Mouse (Mus musculus) MEL (cell line): ENCODE results near the gene Ccdc57. TPM values are rescaled to one million over a fixed set of nuclear protein-coding genes. Genes with fewer than 3 reads are reported as not detected.

Experiments used
- DNase-seq: peaks from one replicate; pipeline ENCODE4 v3.0.0; 2011; ENCODE audit warnings: low read depth, low spot score
- H3K27ac ChIP-seq: 2 replicates; pipeline ENCODE4 v1.5.1; 2012; ENCODE audit warnings: low read depth, mild to moderate bottlenecking, control low read depth, low read length, moderate library complexity; ENCODE audit not compliant: control insufficient read depth
- H3K27me3 ChIP-seq, 2 experiments: fragments of 150-350 bp in 1 of 2; sonication (generic) in 1 of 2; 2 replicates each; pipeline ENCODE4 v1.6.1; 2012; ENCODE audit warnings: low read length in 2 of 2, mild to moderate bottlenecking in 2 of 2, improper control_type of control experiment in 1 of 2, moderate library complexity in 1 of 2; ENCODE audit not compliant: insufficient read depth in 2 of 2, control insufficient read depth in 1 of 2
- H3K36me3 ChIP-seq, 2 experiments: 2 replicates each; pipeline ENCODE4 v1.6.1; 2012 to 2014; ENCODE audit warnings: low read length in 2 of 2, improper control_type of control experiment in 1 of 2, inconsistent platforms in 1 of 2, mild to moderate bottlenecking in 1 of 2; ENCODE audit not compliant: insufficient read depth in 2 of 2, control insufficient read depth in 1 of 2
- H3K4me1 ChIP-seq, 2 experiments: fragments of 150-350 bp in 1 of 2; sonication (generic) in 1 of 2; 2 replicates each; pipeline ENCODE4 v1.6.1; 2012; ENCODE audit warnings: low read length in 2 of 2, improper control_type of control experiment in 1 of 2, mild to moderate bottlenecking in 1 of 2; ENCODE audit not compliant: insufficient read depth in 2 of 2, control insufficient read depth in 1 of 2
- H3K4me3 ChIP-seq, 2 experiments: fragments of 150-350 bp in 1 of 2; sonication (generic) in 1 of 2; 2 replicates each; pipeline ENCODE4 v1.5.1; 2012; ENCODE audit warnings: low read depth in 2 of 2, low read length in 2 of 2, mild to moderate bottlenecking in 2 of 2, moderate library complexity in 2 of 2, control low read depth in 1 of 2, improper control_type of control experiment in 1 of 2; ENCODE audit not compliant: control insufficient read depth in 1 of 2, insufficient read depth in 1 of 2
- H3K79me2 ChIP-seq: 2 replicates; pipeline ENCODE4 v1.6.1; 2012; ENCODE audit warnings: mild to moderate bottlenecking, low read length, moderate library complexity; ENCODE audit not compliant: control insufficient read depth, poor library complexity, insufficient read depth
- H3K9ac ChIP-seq: 2 replicates; pipeline ENCODE4 v1.6.1; 2012; ENCODE audit warnings: low read depth, mild to moderate bottlenecking, control low read depth, low read length, moderate library complexity; ENCODE audit not compliant: control insufficient read depth, poor library complexity, severe bottlenecking
- H3K9me3 ChIP-seq: fragments of 150-350 bp; sonication (generic); replicated peaks from 2 replicates; pipeline ENCODE4 v1.6.1; 2012; ENCODE audit warnings: mild to moderate bottlenecking, low read length, improper control_type of control experiment, moderate library complexity; ENCODE audit not compliant: insufficient read depth
- BHLHE40 ChIP-seq: IDR thresholded peaks from 2 replicates; pipeline ENCODE4 v1.6.1; 2012; ENCODE audit warnings: low read depth, mild to moderate bottlenecking, inconsistent platforms, low read length, improper control_type of control experiment, borderline replicate concordance
- CHD1 ChIP-seq: IDR thresholded peaks from 2 replicates; pipeline ENCODE4 v1.6.1; 2012; ENCODE audit warnings: low read depth, mild to moderate bottlenecking, inconsistent platforms, low read length, improper control_type of control experiment
- CHD2 ChIP-seq: IDR thresholded peaks from 2 replicates; pipeline ENCODE4 v1.6.1; 2011; ENCODE audit warnings: low read length, improper control_type of control experiment
- CTCF ChIP-seq, 3 experiments: IDR thresholded peaks in 2 of 3; conservative IDR thresholded peaks in 1 of 3; 2 replicates each; pipeline ENCODE4 v1.5.1; 2011 to 2012; ENCODE audit warnings: low read length in 3 of 3, low read depth in 2 of 3, mild to moderate bottlenecking in 2 of 3, improper control_type of control experiment in 1 of 3, inconsistent platforms in 1 of 3, mixed read lengths in 1 of 3, moderate library complexity in 1 of 3; ENCODE audit not compliant: control insufficient read depth in 1 of 3, insufficient read depth in 1 of 3, poor library complexity in 1 of 3, severe bottlenecking in 1 of 3
- ELF1 ChIP-seq: IDR thresholded peaks from 2 replicates; pipeline ENCODE4 v1.6.1; 2014; ENCODE audit warnings: low read depth, mild to moderate bottlenecking, inconsistent platforms, low read length, improper control_type of control experiment, moderate library complexity
- EP300 ChIP-seq, 2 experiments: IDR thresholded peaks; 2 replicates each; pipeline ENCODE4 v1.6.1; 2011; ENCODE audit warnings: improper control_type of control experiment in 2 of 2, low read length in 2 of 2, low read depth in 1 of 2, mild to moderate bottlenecking in 1 of 2
- ETS1 ChIP-seq: IDR thresholded peaks from 2 replicates; pipeline ENCODE4 v1.6.1; 2012; ENCODE audit warnings: low read depth, mild to moderate bottlenecking, inconsistent platforms, low read length, improper control_type of control experiment, moderate library complexity
- GABPA ChIP-seq: IDR thresholded peaks from 2 replicates; pipeline ENCODE4 v1.6.1; 2012; ENCODE audit warnings: low read depth, mild to moderate bottlenecking, inconsistent platforms, low read length, improper control_type of control experiment, moderate library complexity
- GATA1 ChIP-seq: IDR thresholded peaks from 2 replicates; pipeline ENCODE4 v1.6.1; 2011; ENCODE audit warnings: low read depth, low read length, improper control_type of control experiment
- HCFC1 ChIP-seq: IDR thresholded peaks from 2 replicates; pipeline ENCODE4 v1.6.1; 2012; ENCODE audit warnings: low read depth, mild to moderate bottlenecking, inconsistent platforms, low read length, improper control_type of control experiment, moderate library complexity
- JUND ChIP-seq: IDR thresholded peaks from 2 replicates; pipeline ENCODE4 v1.6.1; 2011; ENCODE audit warnings: low read depth, mild to moderate bottlenecking, improper control_type of control experiment, low read length
- KAT2A ChIP-seq: conservative IDR thresholded peaks from 2 replicates; pipeline ENCODE4 v1.6.1; 2012; ENCODE audit warnings: low read depth, low read length, improper control_type of control experiment, inconsistent platforms
- MAFK ChIP-seq: IDR thresholded peaks from 2 replicates; pipeline ENCODE4 v1.6.1; 2011; ENCODE audit warnings: low read depth, mild to moderate bottlenecking, low read length, improper control_type of control experiment, borderline replicate concordance
- MAX ChIP-seq: IDR thresholded peaks from 2 replicates; pipeline ENCODE4 v1.6.1; 2011; ENCODE audit warnings: low read length, improper control_type of control experiment
- MAZ ChIP-seq: IDR thresholded peaks from 2 replicates; pipeline ENCODE4 v1.6.1; 2012; ENCODE audit warnings: low read depth, mild to moderate bottlenecking, inconsistent platforms, low read length, improper control_type of control experiment
- MEF2A ChIP-seq: IDR thresholded peaks from 2 replicates; pipeline ENCODE4 v1.6.1; 2014; ENCODE audit warnings: low read depth, mild to moderate bottlenecking, inconsistent platforms, low read length, improper control_type of control experiment; ENCODE audit not compliant: poor library complexity, insufficient replicate concordance, severe bottlenecking; ENCODE audit errors: extremely low read depth
- MXI1 ChIP-seq: IDR thresholded peaks from 2 replicates; pipeline ENCODE4 v1.6.1; 2011; ENCODE audit warnings: mild to moderate bottlenecking, low read depth, low read length, improper control_type of control experiment
- MYB ChIP-seq: IDR thresholded peaks from 2 replicates; pipeline ENCODE4 v1.6.1; 2011; ENCODE audit warnings: mild to moderate bottlenecking, low read depth, low read length, improper control_type of control experiment
- MYC ChIP-seq: IDR thresholded peaks from 2 replicates; pipeline ENCODE4 v1.6.1; 2011; ENCODE audit warnings: low read depth, mild to moderate bottlenecking, low read length, improper control_type of control experiment, moderate library complexity
- NELFE ChIP-seq: IDR thresholded peaks from 2 replicates; pipeline ENCODE4 v1.6.1; 2011; ENCODE audit warnings: low read depth, low read length, improper control_type of control experiment
- NRF1 ChIP-seq: IDR thresholded peaks from 2 replicates; pipeline ENCODE4 v1.6.1; 2014; ENCODE audit warnings: low read depth, mild to moderate bottlenecking, inconsistent platforms, low read length, improper control_type of control experiment, moderate library complexity; ENCODE audit not compliant: poor library complexity, insufficient read depth, severe bottlenecking
- POLR2A ChIP-seq, 2 experiments: IDR thresholded peaks; 2 replicates each; pipeline ENCODE4 v1.6.1; 2011 to 2012; ENCODE audit warnings: low read length in 2 of 2, mild to moderate bottlenecking in 2 of 2, control low read depth in 1 of 2, improper control_type of control experiment in 1 of 2, low read depth in 1 of 2, moderate library complexity in 1 of 2; ENCODE audit not compliant: control insufficient read depth in 1 of 2, insufficient read depth in 1 of 2, poor library complexity in 1 of 2
- POLR2AphosphoS2 ChIP-seq: IDR thresholded peaks from 2 replicates; pipeline ENCODE4 v1.6.1; 2011; ENCODE audit warnings: low read length, improper control_type of control experiment
- POLR2AphosphoS5 ChIP-seq: IDR thresholded peaks from 2 replicates; pipeline ENCODE4 v1.6.1; 2012; ENCODE audit warnings: low read depth, borderline replicate concordance, mild to moderate bottlenecking, inconsistent platforms, low read length, moderate library complexity, mixed read lengths
- RAD21 ChIP-seq: IDR thresholded peaks from 2 replicates; pipeline ENCODE4 v1.6.1; 2011; ENCODE audit warnings: mild to moderate bottlenecking, low read depth, low read length, improper control_type of control experiment
- RCOR1 ChIP-seq: IDR thresholded peaks from 2 replicates; pipeline ENCODE4 v1.6.1; 2012; ENCODE audit warnings: low read depth, mild to moderate bottlenecking, inconsistent platforms, low read length, improper control_type of control experiment
- SIN3A ChIP-seq: IDR thresholded peaks from 2 replicates; pipeline ENCODE4 v1.6.1; 2012; ENCODE audit warnings: low read length, improper control_type of control experiment, inconsistent platforms
- SMC3 ChIP-seq: IDR thresholded peaks from 2 replicates; pipeline ENCODE4 v1.6.1; 2011; ENCODE audit warnings: low read depth, low read length, improper control_type of control experiment
- TAL1 ChIP-seq: IDR thresholded peaks from 2 replicates; pipeline ENCODE4 v1.6.1; 2012; ENCODE audit warnings: mild to moderate bottlenecking, inconsistent platforms, low read length, moderate library complexity, mixed read lengths
- TBP ChIP-seq: IDR thresholded peaks from 2 replicates; pipeline ENCODE4 v1.8.0; 2011; ENCODE audit warnings: low read depth, low read length, improper control_type of control experiment
- TCF12 ChIP-seq: IDR thresholded peaks from 2 replicates; pipeline ENCODE4 v1.6.1; 2014; ENCODE audit warnings: low read depth, mild to moderate bottlenecking, inconsistent platforms, low read length, improper control_type of control experiment, moderate library complexity
- UBTF ChIP-seq: IDR thresholded peaks from 2 replicates; pipeline ENCODE4 v1.6.1; 2012; ENCODE audit warnings: low read depth, mild to moderate bottlenecking, inconsistent platforms, low read length, improper control_type of control experiment, moderate library complexity, borderline replicate concordance; ENCODE audit not compliant: insufficient read depth
- USF1 ChIP-seq: IDR thresholded peaks from 2 replicates; pipeline ENCODE4 v1.6.1; 2014; ENCODE audit warnings: low read depth, mild to moderate bottlenecking, inconsistent platforms, low read length, improper control_type of control experiment, moderate library complexity
- USF2 ChIP-seq, 2 experiments: IDR thresholded peaks; 2 replicates each; pipeline ENCODE4 v1.6.1; 2011 to 2012; ENCODE audit warnings: improper control_type of control experiment in 2 of 2, low read length in 2 of 2, borderline replicate concordance in 1 of 2, inconsistent platforms in 1 of 2, low read depth in 1 of 2, mild to moderate bottlenecking in 1 of 2; ENCODE audit not compliant: insufficient read depth in 1 of 2
- ZC3H11A ChIP-seq: IDR thresholded peaks from 2 replicates; pipeline ENCODE4 v1.6.1; 2012; ENCODE audit warnings: low read depth, mild to moderate bottlenecking, inconsistent platforms, low read length, improper control_type of control experiment
- ZKSCAN1 ChIP-seq: IDR thresholded peaks from 2 replicates; pipeline ENCODE4 v1.6.1; 2012; ENCODE audit warnings: low read depth, mild to moderate bottlenecking, inconsistent platforms, low read length, improper control_type of control experiment, moderate library complexity
- ZMIZ1 ChIP-seq: IDR thresholded peaks from 2 replicates; pipeline ENCODE4 v1.6.1; 2012; ENCODE audit warnings: low read depth, mild to moderate bottlenecking, inconsistent platforms, low read length, improper control_type of control experiment, moderate library complexity
- ZNF384 ChIP-seq: IDR thresholded peaks from 2 replicates; pipeline ENCODE4 v1.6.1; 2012; ENCODE audit warnings: low read depth, mild to moderate bottlenecking, inconsistent platforms, low read length, improper control_type of control experiment
- polyA plus RNA-seq, 2 experiments: library from polyadenylated mRNA; stranded (reverse) in 1 of 2; unstranded in 1 of 2; fragments of >175 nt in 1 of 2; fragments of >200 nt in 1 of 2; gene quantifications; 2 replicates each; pipeline versions ENCODE4 v1.2.1 to v1.2.4; 2012; ENCODE audit warnings: low replicate concordance in 2 of 2, low read depth in 1 of 2; ENCODE audit not compliant: insufficient read length in 2 of 2, insufficient read depth in 1 of 2, missing spikeins in 1 of 2
- total RNA-seq: library from RNA; depleted of rRNA; stranded (reverse); fragments of 300-350 nt; gene quantifications from 2 replicates; pipeline ENCODE4 v1.2.3, GENCODE M21; 2012

Gene Ccdc57
- total and polyA plus RNA-seq, 3 experiments = 5.3 to 7.4 TPM; not detected in 1

- Histone ChIP-seq H3K9ac (0 out of 2 replicates have a peak overlapping the region, but pooled peaks have one; percentile 6), H3K4me1 (peaks cover 16 to 18% of the 10 kb centered on the region in 2 experiments), H3K9me3 (no peaks in the 10 kb centered on the region), H3K36me3 (peaks cover 0 to 23% of the 10 kb centered on the region in 2 experiments; a peak in 3 of 4 replicates), H3K27ac (peak overlapping the region; percentile 63), H3K4me3 (no peak overlapping the region), H3K27me3 (no peaks in the 10 kb centered on the region), H3K79me2 (peaks cover 9% of the 10 kb centered on the region)
- peak; percentile 65 for DNase-seq
- TF ChIP-seq TCF12 (peak; percentile 68; the same call in 1 of the 2 replicates), POLR2AphosphoS2 (no peak), HCFC1 (no peak), CHD1 (no peak), RAD21 (no peak), NELFE (no peak), NRF1 (no peak), ETS1 (peak; percentile 43; the same call in 1 of the 2 replicates), ZC3H11A (no peak), POLR2A (IDR thresholded peaks at IDR 0.05; ENCODE audit: control insufficient read depth in 1 of 2, insufficient read depth in 1 of 2, low read depth in 1 of 2, low read length in 2 of 2, poor library complexity in 1 of 2) (no peak), MAZ (no peak), JUND (no peak), ZMIZ1 (no peak), ZKSCAN1 (no peak), USF1 (no peak), MYB (no peak), ELF1 (no peak), GABPA (no peak), SMC3 (no peak), UBTF (no peak), MAX (no peak), MXI1 (no peak), RCOR1 (no peak), EP300 (IDR thresholded peaks at IDR 0.05; ENCODE audit: low read depth in 1 of 2, low read length in 2 of 2) (peak; percentile 75 to 78), TBP (no peak), ZNF384 (no peak), TAL1 (peak; percentile 68), POLR2AphosphoS5 (no peak), GATA1 (peak; percentile 63), CHD2 (no peak), KAT2A (no peak), CTCF (IDR thresholded peaks at IDR 0.05 in 2 of 3, conservative IDR thresholded peaks at IDR 0.05 in 1 of 3; ENCODE audit: control insufficient read depth in 1 of 3, insufficient read depth in 1 of 3, low read depth in 2 of 3, low read length in 3 of 3, poor library complexity in 1 of 3, severe bottlenecking in 1 of 3) (no peak), BHLHE40 (no peak), SIN3A (no peak), MEF2A (no peak), USF2 (IDR thresholded peaks at IDR 0.05; ENCODE audit: borderline replicate concordance in 1 of 2, insufficient read depth in 1 of 2, low read depth in 1 of 2, low read length in 2 of 2) (no peak), MAFK (no peak), MYC (peak; percentile 26; the same call in 1 of the 2 replicates)
Observed at GRCm38 (mm10) chr11:120928468-120928867, 4.2 kb downstream of the Ccdc57 start.
